Mouse (Mus musculus): ENCODE results near the gene Rassf4. TPM values are rescaled to one million over a fixed set of nuclear protein-coding genes. Genes with fewer than 3 reads are reported as not detected.
"Not testable (repeated sequence)": the region's sequence is repeated elsewhere in the genome, so short reads cannot be mapped to it uniquely, and the experiment has no call there.

Gene Rassf4
- total and polyA plus RNA-seq, 3 experiments: 17.3 to 69.0 (median 32.3) TPM

DNA sequence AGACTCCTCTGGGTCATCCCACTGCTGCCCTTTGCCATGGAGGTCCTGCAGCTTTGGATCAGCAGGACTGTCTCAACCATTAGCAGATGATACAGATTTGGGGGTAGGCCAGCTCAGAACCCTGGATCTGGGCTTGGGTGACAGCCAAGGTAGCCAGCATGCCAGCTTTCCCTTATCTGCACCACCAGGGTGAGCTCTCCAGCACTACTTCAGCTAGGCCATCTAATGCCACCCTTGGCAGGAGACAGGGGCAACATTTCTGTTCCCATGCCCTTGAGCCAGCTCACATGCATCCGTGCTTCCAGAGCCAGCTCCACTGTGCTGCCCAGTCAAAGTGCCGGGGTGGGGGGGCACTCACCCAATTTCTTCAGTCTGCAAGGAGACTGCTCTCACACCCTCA is 58.0 kb downstream of the Rassf4 start:
- Histone ChIP-seq H3K79me2 (replicated peaks; ENCODE audit: control insufficient read depth, extremely low read depth, insufficient read depth, poor library complexity, severe bottlenecking) (no peaks in the 10 kb centered on the region), H3K27me3 (replicated peaks) (peaks cover 12% of the 10 kb centered on the region), H3K36me3 (replicated peaks in 1 of 2; ENCODE audit: control insufficient read depth in 1 of 2, insufficient read depth in 1 of 2, low read length in 1 of 2) (no peaks in the 10 kb centered on the region), H3K9ac (ENCODE audit: insufficient read depth, low read depth) (no peak overlapping the region), H3K4me2 (ENCODE audit: insufficient read depth, low read depth, poor library complexity, severe bottlenecking) (no peak overlapping the region), H3K27ac (ENCODE audit: insufficient read depth, low read depth) (no peak overlapping the region), H3K4me1 (ENCODE audit: control insufficient read depth in 1 of 2, insufficient read depth in 2 of 2) (no peaks in the 10 kb centered on the region), H3K4me3 (replicated peaks in 1 of 3; ENCODE audit: low read depth in 2 of 3, low read length in 2 of 3, poor library complexity in 1 of 3) (no peak overlapping the region), H3K9me3 (replicated peaks; ENCODE audit: low read length) (no peaks in the 10 kb centered on the region)
- dilution Hi-C loops (cut with MboI; ENCODE audit: extremely low pct_ligation_motif_present, extremely low pct_unique_long_range_greater_than_20kb, low sequenced_read_pairs): no loop called here
- TF ChIP-seq PAX5 (IDR thresholded peaks at IDR 0.05; ENCODE audit: low read length) (no peak), UBTF (IDR thresholded peaks at IDR 0.05; ENCODE audit: low read depth, low read length) (no peak), USF1 (IDR thresholded peaks at IDR 0.05; ENCODE audit: low read depth, low read length) (no peak), MYC (IDR thresholded peaks at IDR 0.05; ENCODE audit: low read depth, low read length) (no peak), RCOR1 (conservative IDR thresholded peaks at IDR 0.05; ENCODE audit: low read depth, low read length) (no peak), JUN (IDR thresholded peaks at IDR 0.05; ENCODE audit: insufficient read depth, low read depth, low read length) (no peak), NELFE (IDR thresholded peaks at IDR 0.05; ENCODE audit: low read depth, low read length) (no peak), BHLHE40 (IDR thresholded peaks at IDR 0.05; ENCODE audit: low read depth, low read length) (no peak), POLR2A (IDR thresholded peaks at IDR 0.05; ENCODE audit: low read depth, low read length) (no peak), IRF4 (IDR thresholded peaks at IDR 0.05; ENCODE audit: low read depth, low read length) (no peak), TCF12 (IDR thresholded peaks at IDR 0.05; ENCODE audit: low read depth, low read length) (no peak), MAFK (IDR thresholded peaks at IDR 0.05; ENCODE audit: insufficient replicate concordance, low read length) (no peak)
- no peak for DNase-seq (ENCODE audit: extremely low read depth)
- in situ Hi-C loops (cut with MboI; ENCODE audit: low pct_ligation_motif_present, low pct_unique_long_range_greater_than_20kb, low sequenced_read_pairs): loop anchor here (25.0 kb wide), 1 partner anchor 603 kb away; no protein-coding TSS in a partner anchor

DNA sequence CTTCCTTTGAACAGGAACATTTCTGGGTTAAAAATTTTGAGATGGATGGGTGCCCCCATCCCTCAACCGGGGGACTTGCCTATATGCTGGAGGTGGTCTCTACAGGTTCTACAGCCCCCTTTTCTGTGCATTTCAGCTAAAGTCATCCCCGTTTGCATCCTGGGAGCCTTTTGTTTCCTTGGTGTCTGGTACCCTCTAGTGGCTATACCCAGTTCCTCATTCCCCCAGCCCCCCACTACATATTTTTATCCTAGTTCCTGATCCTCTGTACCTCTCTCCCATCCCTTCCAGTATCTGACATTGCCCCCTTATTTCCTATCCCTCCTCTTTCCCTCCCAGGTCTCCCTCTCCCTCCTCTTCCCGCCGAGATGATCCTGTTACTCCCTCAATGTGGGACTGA is 66.5 kb downstream of the Rassf4 start:
- Histone ChIP-seq H3K79me2 (replicated peaks; ENCODE audit: control insufficient read depth, extremely low read depth, insufficient read depth, poor library complexity, severe bottlenecking) (no peaks in the 10 kb centered on the region), H3K27me3 (replicated peaks) (peaks cover 13% of the 10 kb centered on the region), H3K36me3 (replicated peaks in 1 of 2; ENCODE audit: control insufficient read depth in 1 of 2, insufficient read depth in 1 of 2, low read length in 1 of 2) (no peaks in the 10 kb centered on the region), H3K4me1 (ENCODE audit: control insufficient read depth in 1 of 2, insufficient read depth in 2 of 2) (no peaks in the 10 kb centered on the region), H3K27ac (ENCODE audit: insufficient read depth, low read depth) (no peak overlapping the region), H3K4me3 (replicated peaks in 1 of 3; ENCODE audit: low read depth in 2 of 3, low read length in 2 of 3, poor library complexity in 1 of 3) (no peak overlapping the region), H3K9me3 (replicated peaks; ENCODE audit: low read length) (no peaks in the 10 kb centered on the region), H3K4me2 (ENCODE audit: insufficient read depth, low read depth, poor library complexity, severe bottlenecking) (no peak overlapping the region), H3K9ac (ENCODE audit: insufficient read depth, low read depth) (no peak overlapping the region)
- in situ Hi-C loops (cut with MboI; ENCODE audit: low pct_ligation_motif_present, low pct_unique_long_range_greater_than_20kb, low sequenced_read_pairs) (loop anchor here (25.0 kb wide), 1 partner anchor 595 kb away; no protein-coding TSS in a partner anchor), dilution Hi-C loops (cut with MboI; ENCODE audit: extremely low pct_ligation_motif_present, extremely low pct_unique_long_range_greater_than_20kb, low sequenced_read_pairs) (no loop called here)
- DNase-seq (ENCODE audit: extremely low read depth): no peak
- TF ChIP-seq CTCF (conservative IDR thresholded peaks at IDR 0.05 in 1 of 2, IDR thresholded peaks at IDR 0.05 in 1 of 2; ENCODE audit: low read depth in 2 of 2, low read length in 2 of 2): peak in 1 of 2 experiments; percentile 68; a peak in 2 of 4 replicates
- TF ChIP-seq RAD21 (IDR thresholded peaks at IDR 0.05; ENCODE audit: low read depth, low read length): peak; percentile 67
- no peak for TF ChIP-seq E2F4 (IDR thresholded peaks at IDR 0.05; ENCODE audit: insufficient replicate concordance, low read depth, low read length)
- TF ChIP-seq SMC3 (IDR thresholded peaks at IDR 0.05; ENCODE audit: low read depth, low read length): peak; percentile 46

DNA sequence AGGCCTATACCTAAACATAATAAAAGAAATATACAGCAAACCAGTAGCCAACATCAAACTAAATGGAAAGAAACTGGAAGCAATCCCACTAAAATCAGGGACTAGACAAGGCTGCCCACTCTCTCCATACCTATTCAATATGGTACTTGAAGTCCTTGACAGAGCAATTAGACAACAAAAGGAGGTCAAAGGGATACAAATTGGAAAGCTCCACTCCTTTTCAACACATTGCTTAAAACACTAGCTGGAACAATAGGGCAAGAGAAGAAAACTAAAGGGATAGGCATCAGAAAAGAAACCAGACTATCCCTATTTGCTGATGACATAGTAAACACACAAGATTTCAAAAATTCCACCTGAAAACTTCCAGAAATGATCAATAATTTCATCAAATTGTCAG is 72.8 kb downstream of the Rassf4 start:
- H3K27me3 ChIP-seq (replicated peaks): peaks cover 15% of the 10 kb centered on the region
- dilution Hi-C loops (cut with MboI; ENCODE audit: extremely low pct_ligation_motif_present, extremely low pct_unique_long_range_greater_than_20kb, low sequenced_read_pairs); H3K9ac ChIP-seq (ENCODE audit: insufficient read depth, low read depth); H3K4me3 ChIP-seq (replicated peaks in 1 of 3; ENCODE audit: low read depth in 2 of 3, low read length in 2 of 3, poor library complexity in 1 of 3); H3K36me3 ChIP-seq (replicated peaks in 1 of 2; ENCODE audit: control insufficient read depth in 1 of 2, insufficient read depth in 1 of 2, low read length in 1 of 2); H3K27ac ChIP-seq (ENCODE audit: insufficient read depth, low read depth); DNase-seq (ENCODE audit: extremely low read depth); H3K4me1 ChIP-seq (ENCODE audit: control insufficient read depth in 1 of 2, insufficient read depth in 2 of 2); H3K79me2 ChIP-seq (replicated peaks; ENCODE audit: control insufficient read depth, extremely low read depth, insufficient read depth, poor library complexity, severe bottlenecking); H3K4me2 ChIP-seq (ENCODE audit: insufficient read depth, low read depth, poor library complexity, severe bottlenecking); H3K9me3 ChIP-seq (replicated peaks; ENCODE audit: low read length): not testable (repeated sequence)
- in situ Hi-C loops (cut with MboI; ENCODE audit: low pct_ligation_motif_present, low pct_unique_long_range_greater_than_20kb, low sequenced_read_pairs): loop anchor here (25.0 kb wide), 1 partner anchor 589 kb away; no protein-coding TSS in a partner anchor

All from CH12.LX (cell line).